Mouse (Mus musculus) hindbrain, embryonic 14.5 days (tissue): ENCODE measurements at regions not wholly inside any gene's neighbourhood (a gene's known extent, or its start where the extent isn't known, plus 50 kb on each side); places are given as distances from the start of the nearest gene placed in this dataset.

Source experiments
- ATAC-seq: fragments of 200-750 bp; cut with Nextera tagmentation; 2 replicates; pipeline ENCODE4 v1.8.0; 2017; ENCODE audit warnings: moderate number of reproducible peaks, mild to moderate bottlenecking, moderate TSS enrichment, moderate library complexity; ENCODE audit not compliant: low FRiP score
- DNase-seq: peaks from one replicate; pipeline ENCODE4 v3.0.0-alpha.2; 2015; ENCODE audit warnings: low spot score
- H3K27ac ChIP-seq: fragments of 300-500 bp; sonication (generic); 2 replicates; pipeline ENCODE4 v1.5.1; 2014; ENCODE audit warnings: mild to moderate bottlenecking, moderate library complexity
- H3K27me3 ChIP-seq: fragments of 300-500 bp; sonication (generic); 2 replicates; pipeline ENCODE4 v1.6.1; 2014; ENCODE audit warnings: mild to moderate bottlenecking, low read length, mixed read lengths; ENCODE audit not compliant: control insufficient read depth, insufficient read depth
- H3K36me3 ChIP-seq: fragments of 300-500 bp; sonication (generic); replicated peaks from 2 replicates; pipeline ENCODE4 v1.6.1; 2014; ENCODE audit not compliant: control insufficient read depth, insufficient read depth
- H3K4me1 ChIP-seq: fragments of 300-500 bp; sonication (generic); replicated peaks from 2 replicates; pipeline ENCODE4 v1.6.1; 2014; ENCODE audit warnings: antibody characterized with exemption, low read length, mixed read lengths; ENCODE audit not compliant: control insufficient read depth, insufficient read depth
- H3K4me2 ChIP-seq: fragments of 300-500 bp; sonication (generic); replicated peaks from 2 replicates; pipeline ENCODE4 v1.6.1; 2014; ENCODE audit warnings: mild to moderate bottlenecking, moderate library complexity
- H3K4me3 ChIP-seq: fragments of 300-500 bp; sonication (generic); replicated peaks from 2 replicates; pipeline ENCODE4 v1.5.1; 2014; ENCODE audit warnings: mild to moderate bottlenecking, low read length
- H3K9ac ChIP-seq: fragments of 300-500 bp; sonication (generic); 2 replicates; pipeline ENCODE4 v1.6.1; 2014
- H3K9me3 ChIP-seq: fragments of 300-500 bp; sonication (generic); 2 replicates; pipeline ENCODE4 v1.6.1; 2016; ENCODE audit warnings: low read length; ENCODE audit not compliant: control insufficient read depth
- WGBS: fragments of 180-500 bp; shearing (Covaris S2); extraction: QIAGEN DNeasy Blood & Tissue Kit; methylation state at CpG from one replicate; pipeline ENCODE4 v1.1.7; 2014; 5-methylcytosine and 5-hydroxymethylcytosine counted together

- ATAC-seq, result no peak
- DNase-seq, result no peak
- Histone ChIP-seq H3K36me3 (no peaks in the 10 kb centered on the region), H3K27me3 (no peaks in the 10 kb centered on the region), H3K9ac (no peak overlapping the region), H3K9me3 (no peaks in the 10 kb centered on the region), H3K4me3 (no peak overlapping the region), H3K4me2 (no peak overlapping the region), H3K4me1 (no peaks in the 10 kb centered on the region), H3K27ac (no peak overlapping the region)
- 98% methylated on average over 2 of the region's 2 CpGs for WGBS
Measured at GRCm38 (mm10) chr1:151109333-151109732, 73.0 kb upstream of the Gm47985 start.

GRCm38 (mm10) chr1:151110412-151110811 is 71.9 kb upstream of the Gm47985 start:
- H3K9me3 ChIP-seq, result no peaks in the 10 kb centered on the region
- H3K27me3 ChIP-seq, result no peaks in the 10 kb centered on the region
- WGBS, result 70% methylated on average over 4 of the region's 4 CpGs
- ATAC-seq, result no peak
- no peak for DNase-seq
- no peak overlapping the region for H3K9ac ChIP-seq
- no peak overlapping the region for H3K4me3 ChIP-seq
- no peak overlapping the region for H3K27ac ChIP-seq
- H3K4me1 ChIP-seq, result no peaks in the 10 kb centered on the region
- H3K4me2 ChIP-seq, result no peak overlapping the region
- no peaks in the 10 kb centered on the region for H3K36me3 ChIP-seq

GRCm38 (mm10) chr1:151111683-151112082 is 70.7 kb upstream of the Gm47985 start:
- 71% methylated on average over 6 of the region's 6 CpGs for WGBS
- H3K4me1 ChIP-seq, result no peaks in the 10 kb centered on the region
- no peaks in the 10 kb centered on the region for H3K27me3 ChIP-seq
- H3K9me3 ChIP-seq, result no peaks in the 10 kb centered on the region
- no peak overlapping the region for H3K4me3 ChIP-seq
- H3K9ac ChIP-seq, result no peak overlapping the region
- H3K27ac ChIP-seq, result no peak overlapping the region
- no peaks in the 10 kb centered on the region for H3K36me3 ChIP-seq
- no peak for ATAC-seq
- H3K4me2 ChIP-seq, result no peak overlapping the region
- no peak for DNase-seq

- Histone ChIP-seq H3K27ac (no peak overlapping the region), H3K36me3 (no peaks in the 10 kb centered on the region), H3K4me1 (no peaks in the 10 kb centered on the region), H3K27me3 (no peaks in the 10 kb centered on the region), H3K9me3 (no peaks in the 10 kb centered on the region), H3K4me2 (no peak overlapping the region), H3K4me3 (no peak overlapping the region), H3K9ac (no peak overlapping the region)
- no peak for DNase-seq
- 9% methylated on average over 2 of the region's 2 CpGs for WGBS
- no peak for ATAC-seq
Measured at GRCm38 (mm10) chr1:151112390-151112789, 69.9 kb upstream of the Gm47985 start.

GRCm38 (mm10) chr1:151113199-151113598 is 69.1 kb upstream of the Gm47985 start:
- DNase-seq (no peak), ATAC-seq (no peak)
- no peaks in the 10 kb centered on the region for H3K36me3 ChIP-seq
- no peaks in the 10 kb centered on the region for H3K27me3 ChIP-seq
- H3K4me3 ChIP-seq, result no peak overlapping the region
- 80% methylated on average over 2 of the region's 2 CpGs for whole genome bisulfite sequencing
- H3K9ac ChIP-seq, result no peak overlapping the region
- no peak overlapping the region for H3K4me2 ChIP-seq
- H3K9me3 ChIP-seq, result no peaks in the 10 kb centered on the region
- no peaks in the 10 kb centered on the region for H3K4me1 ChIP-seq
- H3K27ac ChIP-seq, result no peak overlapping the region

GRCm38 (mm10) chr1:151118530-151118929 is 63.8 kb upstream of the Gm47985 start:
- Histone ChIP-seq H3K27me3 (no peaks in the 10 kb centered on the region), H3K36me3 (no peaks in the 10 kb centered on the region), H3K4me3 (no peak overlapping the region), H3K4me2 (no peak overlapping the region), H3K27ac (no peak overlapping the region), H3K4me1 (no peaks in the 10 kb centered on the region), H3K9ac (no peak overlapping the region), H3K9me3 (no peaks in the 10 kb centered on the region)
- 60% methylated on average over 4 of the region's 4 CpGs for WGBS
- no peak for ATAC-seq
- DNase-seq, result no peak

- no peaks in the 10 kb centered on the region for H3K9me3 ChIP-seq
- no peaks in the 10 kb centered on the region for H3K4me1 ChIP-seq
- ATAC-seq (no peak), DNase-seq (no peak)
- H3K36me3 ChIP-seq, result no peaks in the 10 kb centered on the region
- H3K27ac ChIP-seq, result no peak overlapping the region
- H3K4me3 ChIP-seq, result no peak overlapping the region
- no peak overlapping the region for H3K9ac ChIP-seq
- no peaks in the 10 kb centered on the region for H3K27me3 ChIP-seq
- 89% methylated on average over 4 of the region's 4 CpGs for WGBS
- H3K4me2 ChIP-seq, result no peak overlapping the region
Measured at GRCm38 (mm10) chr1:151118982-151119381, 63.4 kb upstream of the Gm47985 start.

- Histone ChIP-seq H3K4me1 (no peaks in the 10 kb centered on the region), H3K27me3 (no peaks in the 10 kb centered on the region), H3K9ac (no peak overlapping the region), H3K27ac (no peak overlapping the region), H3K36me3 (no peaks in the 10 kb centered on the region), H3K9me3 (no peaks in the 10 kb centered on the region), H3K4me2 (no peak overlapping the region), H3K4me3 (no peak overlapping the region)
- DNase-seq (no peak), ATAC-seq (no peak)
- WGBS, result 89% methylated on average over 7 of the region's 7 CpGs
Measured at GRCm38 (mm10) chr1:151119566-151119965, 62.8 kb upstream of the Gm47985 start.

GRCm38 (mm10) chr1:151121686-151122085 is 60.7 kb upstream of the Gm47985 start:
- DNase-seq, result no peak
- no peak overlapping the region for H3K9ac ChIP-seq
- H3K4me3 ChIP-seq, result no peak overlapping the region
- H3K4me1 ChIP-seq, result no peaks in the 10 kb centered on the region
- no peaks in the 10 kb centered on the region for H3K27me3 ChIP-seq
- no peaks in the 10 kb centered on the region for H3K9me3 ChIP-seq
- no peak for ATAC-seq
- H3K27ac ChIP-seq, result no peak overlapping the region
- H3K4me2 ChIP-seq, result no peak overlapping the region
- WGBS, result 97% methylated on average over 2 of the region's 2 CpGs
- no peaks in the 10 kb centered on the region for H3K36me3 ChIP-seq

GRCm38 (mm10) chr1:151123964-151124363 is 58.4 kb upstream of the Gm47985 start:
- ATAC-seq (no peak), DNase-seq (no peak)
- 96% methylated on average over 7 of the region's 7 CpGs for WGBS
- no peaks in the 10 kb centered on the region for H3K4me1 ChIP-seq
- no peak overlapping the region for H3K27ac ChIP-seq
- H3K4me2 ChIP-seq, result no peak overlapping the region
- no peaks in the 10 kb centered on the region for H3K27me3 ChIP-seq
- H3K9me3 ChIP-seq, result no peaks in the 10 kb centered on the region
- no peaks in the 10 kb centered on the region for H3K36me3 ChIP-seq
- no peak overlapping the region for H3K9ac ChIP-seq
- no peak overlapping the region for H3K4me3 ChIP-seq
